Mouse (Mus musculus): ENCODE measurements around the gene AA467197. TPM values are rescaled to one million over a fixed set of nuclear protein-coding genes. Genes with fewer than 3 reads are reported as not detected.

AA467197 gene
- not detected in 2 replicates for polyA plus RNA-seq (2014; fragmentation: Nextera tagmentation; extraction: Ambion mirVana)

DNA sequence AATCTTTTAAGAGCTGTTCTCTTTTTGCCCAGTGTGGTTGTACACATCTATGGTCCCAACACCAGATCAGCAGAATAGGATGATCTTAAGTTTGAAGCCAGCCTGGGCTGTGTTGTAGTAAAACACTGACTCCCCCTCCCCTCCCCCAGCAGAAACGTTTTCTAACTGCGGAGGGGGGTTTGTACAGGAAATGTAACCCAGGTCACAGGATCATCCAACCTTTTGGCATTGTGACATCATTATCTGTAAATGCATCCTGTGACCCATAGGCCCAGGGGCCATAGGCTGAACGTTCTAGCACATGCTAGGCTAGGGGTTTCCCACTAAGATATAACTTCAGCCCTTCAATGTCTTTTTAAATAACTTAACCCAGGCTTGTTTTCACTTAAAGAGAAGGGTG, at the start of gene AA467197:
Gene AA467197 (plus strand): TSS at position 301 of the 400 bp plus-strand sequence.
- Histone ChIP-seq H3K4me2 (peak within 1 kb of the TSS; percentile 66), H3K4me3 (ENCODE audit: low read depth, low read length) (peak within 1 kb of the TSS; percentile 34), H3K27ac (ENCODE audit: low read depth) (no peak within 1 kb of the TSS), H3K4me1 (ENCODE audit: insufficient read depth) (no peaks in the 10 kb centered on the region), H3K36me3 (ENCODE audit: insufficient read depth) (peaks cover 21% of the 10 kb centered on the region), H3K9ac (peak within 1 kb of the TSS; percentile 33; the same call in 1 of the 2 replicates), H3K9me3 (ENCODE audit: low read depth, low read length) (no peaks in the 10 kb centered on the region), H3K27me3 (ENCODE audit: insufficient read depth, low read length) (peaks cover 16% of the 10 kb centered on the region)
- DNase-seq = no peak
- no peak for ATAC-seq (ENCODE audit: insufficient read depth)
- WGBS = 42% methylated on average over 3 of the region's 3 CpGs
- TF ChIP-seq CTCF (IDR thresholded peaks at IDR 0.05; ENCODE audit: low read depth) = no peak

DNA sequence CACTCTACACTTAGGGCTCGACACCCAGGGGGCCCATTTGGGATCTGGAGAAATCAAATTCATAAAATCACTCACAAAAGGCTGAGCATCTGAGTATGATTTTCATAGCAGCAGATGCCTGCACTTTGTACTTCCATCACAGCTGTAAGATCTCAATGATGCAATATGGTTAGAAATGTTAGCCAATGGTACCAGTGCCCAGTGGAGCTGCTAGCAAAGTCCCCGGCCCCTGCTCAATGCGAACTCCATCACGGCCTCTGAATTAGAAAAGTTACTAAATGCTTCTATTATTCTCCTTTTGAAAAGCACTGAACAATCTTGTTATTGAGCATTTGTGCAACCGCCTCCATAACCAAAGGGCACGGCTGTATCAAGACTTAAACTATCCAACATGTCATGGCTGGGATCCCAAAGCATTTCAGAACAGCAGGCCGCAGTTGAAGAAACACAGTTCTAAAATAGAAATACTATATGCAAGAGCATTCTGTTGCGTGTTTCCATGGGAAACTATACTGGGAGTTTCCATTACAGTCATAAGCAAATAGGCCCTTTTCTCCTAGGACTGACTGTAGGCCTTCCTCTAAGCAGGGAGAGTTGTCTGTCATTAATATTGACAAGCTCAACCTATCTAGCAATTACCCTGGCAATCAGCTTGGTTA, 48.8 kb upstream of the AA467197 start:
- Histone ChIP-seq H3K9ac (no peak overlapping the region), H3K36me3 (ENCODE audit: insufficient read depth) (no peaks in the 10 kb centered on the region), H3K27ac (ENCODE audit: low read depth) (no peak overlapping the region), H3K9me3 (ENCODE audit: low read depth, low read length) (no peaks in the 10 kb centered on the region), H3K4me1 (ENCODE audit: insufficient read depth) (no peaks in the 10 kb centered on the region), H3K4me3 (ENCODE audit: low read depth, low read length) (no peak overlapping the region), H3K4me2 (no peak overlapping the region), H3K27me3 (ENCODE audit: insufficient read depth, low read length) (no peaks in the 10 kb centered on the region)
- no peak for TF ChIP-seq CTCF (IDR thresholded peaks at IDR 0.05; ENCODE audit: low read depth)
- 84% methylated on average over 8 of the region's 8 CpGs for WGBS
- ATAC-seq (ENCODE audit: insufficient read depth) = no peak
- no peak for DNase-seq

DNA sequence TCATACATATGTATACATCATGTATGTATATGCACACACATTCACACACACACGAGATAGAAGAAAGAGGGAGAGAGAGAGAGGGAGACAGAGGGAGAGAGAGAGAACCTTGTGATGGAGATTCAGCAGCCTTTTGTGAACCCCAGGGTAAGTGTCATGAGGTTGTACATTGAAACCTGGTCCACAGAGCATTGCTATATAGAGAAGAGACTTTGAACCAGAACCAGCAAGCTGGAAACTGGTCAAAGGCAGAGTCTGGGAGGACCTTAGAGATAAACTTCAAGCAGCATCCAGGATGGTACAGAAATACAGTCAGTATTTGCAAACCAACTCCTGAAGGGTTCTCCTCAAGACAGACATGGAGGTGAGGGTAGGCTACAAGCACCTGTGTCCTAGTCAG, 46.4 kb upstream of the AA467197 start:
- DNase-seq (no peak), ATAC-seq (ENCODE audit: insufficient read depth) (no peak)
- Histone ChIP-seq H3K9ac (no peak overlapping the region), H3K27ac (ENCODE audit: low read depth) (no peak overlapping the region), H3K4me3 (ENCODE audit: low read depth, low read length) (no peak overlapping the region), H3K4me1 (ENCODE audit: insufficient read depth) (no peaks in the 10 kb centered on the region), H3K36me3 (ENCODE audit: insufficient read depth) (no peaks in the 10 kb centered on the region), H3K27me3 (ENCODE audit: insufficient read depth, low read length) (no peaks in the 10 kb centered on the region), H3K4me2 (no peak overlapping the region), H3K9me3 (ENCODE audit: low read depth, low read length) (no peaks in the 10 kb centered on the region)
- TF ChIP-seq CTCF (IDR thresholded peaks at IDR 0.05; ENCODE audit: low read depth) = no peak
- WGBS = 68% methylated on average over 1 of the region's 1 CpGs

DNA sequence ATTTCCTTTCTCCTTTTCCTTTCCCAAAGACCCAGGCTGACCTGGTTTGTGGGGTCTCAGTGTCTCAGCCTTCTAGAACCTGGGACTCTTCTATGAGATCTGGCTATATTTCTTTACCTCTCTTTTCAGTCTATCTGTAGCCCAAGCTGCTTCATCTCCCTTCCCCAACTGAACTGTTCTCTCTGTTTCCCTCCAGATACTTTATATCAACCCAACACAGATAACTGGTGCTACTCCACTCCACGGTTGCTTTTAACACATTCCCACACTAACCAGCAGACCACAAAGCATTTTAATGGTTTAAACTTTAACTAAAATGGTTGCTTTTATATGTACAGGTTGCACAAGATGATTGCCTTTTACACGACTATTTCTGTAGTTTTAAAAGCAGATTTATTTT, 45.6 kb upstream of the AA467197 start:
- 45% methylated on average over 2 of the region's 2 CpGs for whole genome bisulfite sequencing
- no peak for ATAC-seq (ENCODE audit: insufficient read depth)
- TF ChIP-seq CTCF (IDR thresholded peaks at IDR 0.05; ENCODE audit: low read depth) = no peak
- Histone ChIP-seq H3K4me1 (ENCODE audit: insufficient read depth) (no peaks in the 10 kb centered on the region), H3K4me3 (ENCODE audit: low read depth, low read length) (no peak overlapping the region), H3K4me2 (no peak overlapping the region), H3K9me3 (ENCODE audit: low read depth, low read length) (no peaks in the 10 kb centered on the region), H3K27ac (ENCODE audit: low read depth) (no peak overlapping the region), H3K27me3 (ENCODE audit: insufficient read depth, low read length) (no peaks in the 10 kb centered on the region), H3K9ac (no peak overlapping the region), H3K36me3 (ENCODE audit: insufficient read depth) (no peaks in the 10 kb centered on the region)
- DNase-seq = no peak

DNA sequence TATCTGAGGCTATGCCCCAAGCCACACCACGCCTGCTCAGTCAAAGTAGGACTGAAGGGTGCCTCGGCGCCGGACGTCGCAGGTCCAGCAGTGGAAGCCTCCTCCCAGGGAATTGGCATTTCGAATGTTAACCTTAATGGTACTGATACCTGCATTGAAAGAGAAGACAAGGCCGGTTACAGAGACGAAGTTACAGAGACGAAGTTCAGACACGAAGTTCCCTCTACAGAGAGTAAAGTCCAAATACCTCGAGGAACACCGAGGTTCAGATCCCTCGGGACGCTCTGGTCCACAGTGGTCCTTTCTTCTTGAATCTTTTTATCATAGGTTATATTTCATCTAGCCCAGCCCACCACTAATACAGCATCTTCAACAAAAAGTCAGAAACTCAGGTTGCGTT, 41.3 kb upstream of the AA467197 start:
- Histone ChIP-seq H3K4me1 (ENCODE audit: insufficient read depth) (no peaks in the 10 kb centered on the region), H3K27ac (ENCODE audit: low read depth) (no peak overlapping the region), H3K9ac (no peak overlapping the region), H3K4me2 (no peak overlapping the region), H3K4me3 (ENCODE audit: low read depth, low read length) (no peak overlapping the region), H3K9me3 (ENCODE audit: low read depth, low read length) (no peaks in the 10 kb centered on the region), H3K36me3 (ENCODE audit: insufficient read depth) (no peaks in the 10 kb centered on the region), H3K27me3 (ENCODE audit: insufficient read depth, low read length) (no peaks in the 10 kb centered on the region)
- no peak for DNase-seq
- WGBS = 87% methylated on average over 16 of the region's 16 CpGs
- TF ChIP-seq CTCF (IDR thresholded peaks at IDR 0.05; ENCODE audit: low read depth) = no peak
- no peak for ATAC-seq (ENCODE audit: insufficient read depth)

DNA sequence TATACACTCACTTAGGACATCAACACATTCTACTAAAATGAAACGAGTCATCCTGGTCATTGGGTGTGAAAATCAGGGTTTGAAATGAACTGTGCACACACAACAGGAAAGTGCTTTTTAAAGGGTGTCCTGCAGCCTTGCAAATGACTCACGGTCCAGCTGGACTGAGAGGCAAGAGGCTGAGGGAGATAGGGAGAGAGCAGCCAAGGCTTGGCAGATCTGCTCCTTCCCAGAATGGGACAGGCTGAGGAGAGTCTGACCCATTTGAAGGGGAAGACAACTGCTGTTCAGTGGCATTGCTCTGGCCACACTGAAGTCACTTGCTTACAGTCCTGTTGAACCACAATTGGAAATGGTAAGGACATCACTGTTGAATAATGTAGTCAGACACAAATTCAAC, 37.0 kb upstream of the AA467197 start:
- 73% methylated on average over 2 of the region's 2 CpGs for WGBS
- TF ChIP-seq CTCF (IDR thresholded peaks at IDR 0.05; ENCODE audit: low read depth) = no peak

DNA sequence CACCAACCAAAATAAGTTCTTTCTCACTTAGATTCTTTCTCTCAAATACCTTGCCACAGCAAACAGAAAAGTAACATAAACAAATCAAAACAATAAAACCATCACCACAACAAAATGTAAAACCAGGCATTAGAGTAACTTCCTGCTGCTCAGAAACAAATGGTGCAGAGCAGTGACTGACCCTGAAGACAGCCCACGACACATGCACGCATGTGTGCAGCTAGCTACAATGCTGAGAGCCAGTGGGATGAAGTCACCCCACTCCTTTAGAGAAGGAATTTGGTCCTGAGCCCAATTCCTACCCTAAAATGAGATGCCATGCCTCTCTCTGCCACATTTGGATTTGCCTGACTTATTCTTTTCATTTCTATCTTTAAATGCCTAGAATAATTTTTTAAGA, 35.4 kb upstream of the AA467197 start:
- no peak for ATAC-seq (ENCODE audit: insufficient read depth)
- no peak for DNase-seq

More for the DNA sequence above, 37.0 kb upstream of the AA467197 start:
- no peak overlapping the region for H3K27ac ChIP-seq (ENCODE audit: low read depth)
- H3K27me3 ChIP-seq (ENCODE audit: insufficient read depth, low read length) = no peaks in the 10 kb centered on the region
- no peaks in the 10 kb centered on the region for H3K9me3 ChIP-seq (ENCODE audit: low read depth, low read length)
- H3K4me1 ChIP-seq (ENCODE audit: insufficient read depth) = no peaks in the 10 kb centered on the region
- no peak overlapping the region for H3K4me3 ChIP-seq (ENCODE audit: low read depth, low read length)
- H3K4me2 ChIP-seq = no peak overlapping the region
- DNase-seq (no peak), ATAC-seq (ENCODE audit: insufficient read depth) (no peak)
- no peaks in the 10 kb centered on the region for H3K36me3 ChIP-seq (ENCODE audit: insufficient read depth)
- no peak overlapping the region for H3K9ac ChIP-seq

More for the DNA sequence above, 35.4 kb upstream of the AA467197 start:
- Histone ChIP-seq H3K9me3 (ENCODE audit: low read depth, low read length) (no peaks in the 10 kb centered on the region), H3K4me1 (ENCODE audit: insufficient read depth) (no peaks in the 10 kb centered on the region), H3K27me3 (ENCODE audit: insufficient read depth, low read length) (no peaks in the 10 kb centered on the region), H3K4me3 (ENCODE audit: low read depth, low read length) (no peak overlapping the region), H3K9ac (no peak overlapping the region), H3K4me2 (no peak overlapping the region), H3K27ac (ENCODE audit: low read depth) (no peak overlapping the region), H3K36me3 (ENCODE audit: insufficient read depth) (no peaks in the 10 kb centered on the region)
- TF ChIP-seq CTCF (IDR thresholded peaks at IDR 0.05; ENCODE audit: low read depth) = no peak
- WGBS = 81% methylated on average over 2 of the region's 2 CpGs

Measured in lung, embryonic 14.5 days (tissue).